Mouse (Mus musculus) limb, embryonic 11.5 days (tissue): ENCODE measurements around the gene Fam180a. TPM values are rescaled to one million over a fixed set of nuclear protein-coding genes. Genes with fewer than 3 reads are reported as not detected.

Source experiments
- ATAC-seq: fragments of 200-750 bp; cut with Nextera tagmentation; 2 replicates; pipeline ENCODE4 v1.8.0; 2017; ENCODE audit warnings: low read depth; ENCODE audit not compliant: insufficient number of reproducible peaks, low FRiP score, low TSS enrichment
- DNase-seq: peaks from one replicate; pipeline ENCODE4 v3.0.0-alpha.2; 2015; ENCODE audit warnings: low spot score
- H3K27ac ChIP-seq: fragments of 300-500 bp; sonication (generic); replicated peaks from 2 replicates; pipeline ENCODE4 v1.5.1; 2014; ENCODE audit warnings: low read depth, mild to moderate bottlenecking, low read length
- H3K27me3 ChIP-seq: fragments of 300-500 bp; sonication (generic); 2 replicates; pipeline ENCODE4 v1.6.1; 2014; ENCODE audit warnings: mild to moderate bottlenecking, low read length, mixed read lengths; ENCODE audit not compliant: control insufficient read depth, insufficient read depth
- H3K36me3 ChIP-seq: fragments of 300-500 bp; sonication (generic); 2 replicates; pipeline ENCODE4 v1.6.1; 2014; ENCODE audit warnings: mild to moderate bottlenecking, low read length, moderate library complexity, mixed read lengths; ENCODE audit not compliant: control insufficient read depth, insufficient read depth
- H3K4me1 ChIP-seq: fragments of 300-500 bp; sonication (generic); 2 replicates; pipeline ENCODE4 v1.6.1; 2014; ENCODE audit warnings: low read length, mixed read lengths; ENCODE audit not compliant: control insufficient read depth, insufficient read depth
- H3K4me2 ChIP-seq: fragments of 300-500 bp; sonication (generic); 2 replicates; pipeline ENCODE4 v1.6.1; 2014; ENCODE audit warnings: low read depth, mild to moderate bottlenecking, moderate library complexity; ENCODE audit not compliant: severe bottlenecking
- H3K4me3 ChIP-seq: fragments of 300-500 bp; sonication (generic); 2 replicates; pipeline ENCODE4 v1.5.1; 2014; ENCODE audit warnings: low read depth, low read length
- H3K9ac ChIP-seq: fragments of 300-500 bp; sonication (generic); 2 replicates; pipeline ENCODE4 v1.6.1; 2014; ENCODE audit warnings: mild to moderate bottlenecking, low read length
- H3K9me3 ChIP-seq: fragments of 300-500 bp; sonication (generic); 2 replicates; pipeline ENCODE4 v1.6.1; 2016; ENCODE audit warnings: low read length; ENCODE audit not compliant: control insufficient read depth
- WGBS: fragments of 180-500 bp; shearing (Covaris S2); extraction: QIAGEN DNeasy Blood & Tissue Kit; methylation state at CpG from one replicate; pipeline ENCODE4 v1.1.7; 2014; 5-methylcytosine and 5-hydroxymethylcytosine counted together
- polyA plus RNA-seq: library from polyadenylated mRNA; unstranded; fragments of >200 nt; fragmentation: Nextera tagmentation; extraction: Ambion mirVana; gene quantifications from 2 replicates; pipeline ENCODE4 v1.2.1, GENCODE M21; 2014

The Fam180a gene
- polyA plus RNA-seq, 1 experiment from 2014 or later: not detected

- H3K27me3 ChIP-seq: no peaks in the 10 kb centered on the region
- H3K4me3 ChIP-seq: no peak overlapping the region
- WGBS: 94% methylated on average over 13 of the region's 13 CpGs
- DNase-seq: no peak
- no peaks in the 10 kb centered on the region for H3K9me3 ChIP-seq
- no peak overlapping the region for H3K27ac ChIP-seq
- no peak overlapping the region for H3K4me2 ChIP-seq
- H3K4me1 ChIP-seq: no peaks in the 10 kb centered on the region
- no peak for ATAC-seq
- H3K9ac ChIP-seq: no peak overlapping the region
- H3K36me3 ChIP-seq: no peaks in the 10 kb centered on the region
These were observed 57.2 kb downstream of the Fam180a start for GRCm38 (mm10) chr6:35268711-35269110.

- Histone ChIP-seq H3K36me3 (peaks cover 9% of the 10 kb centered on the region; the same call in 1 of the 2 replicates), H3K27ac (no peak overlapping the region), H3K27me3 (no peaks in the 10 kb centered on the region), H3K4me1 (no peaks in the 10 kb centered on the region), H3K4me3 (no peak overlapping the region), H3K4me2 (no peak overlapping the region), H3K9me3 (no peaks in the 10 kb centered on the region), H3K9ac (no peak overlapping the region)
- WGBS: 89% methylated on average over 15 of the region's 15 CpGs
- ATAC-seq (no peak), DNase-seq (no peak)
These were observed 60.2 kb downstream of the Fam180a start for GRCm38 (mm10) chr6:35265580-35266278.

Other genes starting within 250 kb of the Fam180a start
- gene Cnot4, start 192.4 kb downstream of the Fam180a start, polyA plus RNA-seq: 35.7 and 39.8 TPM in 2 replicates
- 54.2 and 69.3 TPM in 2 replicates for gene Nup205, start 148.7 kb downstream of the Fam180a start, polyA plus RNA-seq
- gene Slc13a4, start 18.0 kb downstream of the Fam180a start, polyA plus RNA-seq: 0.13 and 0.24 TPM in 2 replicates
- gene Mtpn, start 213.7 kb upstream of the Fam180a start, polyA plus RNA-seq: 133 and 154 TPM in 2 replicates